Mouse (Mus musculus) ES-E14 (cell line): ENCODE measurements around the gene Amd2. TPM values are rescaled to one million over a fixed set of nuclear protein-coding genes. Genes with fewer than 3 reads are reported as not detected.

ENCODE experiments used
- DNase-seq: peaks from one replicate; pipeline ENCODE4 v3.0.0-alpha.2; 2013; ENCODE audit warnings: low read depth, low spot score
- H3K27ac ChIP-seq: 2 replicates; pipeline ENCODE4 v1.5.1; 2012; ENCODE audit warnings: low read depth, mild to moderate bottlenecking, low read length, moderate library complexity, mixed read lengths; ENCODE audit not compliant: poor library complexity, insufficient read depth, severe bottlenecking
- H3K36me3 ChIP-seq: 2 replicates; pipeline ENCODE4 v1.6.1; 2012; ENCODE audit warnings: mild to moderate bottlenecking, low read length, moderate library complexity, mixed read lengths; ENCODE audit not compliant: control insufficient read depth, poor library complexity, insufficient read depth, severe bottlenecking
- H3K4me1 ChIP-seq, 2 experiments: fragments of 150-350 bp in 1 of 2; sonication (generic) in 1 of 2; 2 replicates each; pipeline ENCODE4 v1.6.1; 2012; ENCODE audit warnings: low read length in 2 of 2, mild to moderate bottlenecking in 1 of 2, mixed read lengths in 1 of 2; ENCODE audit not compliant: control insufficient read depth in 2 of 2, insufficient read depth in 2 of 2, poor library complexity in 1 of 2
- H3K4me3 ChIP-seq, 2 experiments: fragments of 150-350 bp in 1 of 2; sonication (generic) in 1 of 2; 2 replicates each; pipeline ENCODE4 v1.5.1; 2012; ENCODE audit warnings: low read length in 2 of 2, low read depth in 1 of 2, mild to moderate bottlenecking in 1 of 2, mixed read lengths in 1 of 2; ENCODE audit not compliant: insufficient read depth in 1 of 2, poor library complexity in 1 of 2, severe bottlenecking in 1 of 2
- H3K9ac ChIP-seq: 2 replicates; pipeline ENCODE4 v1.6.1; 2012; ENCODE audit warnings: low read depth, mild to moderate bottlenecking, low read length, mixed read lengths; ENCODE audit not compliant: poor library complexity, insufficient read depth, severe bottlenecking
- H3K9me3 ChIP-seq: fragments of 150-350 bp; sonication (generic); 2 replicates; pipeline ENCODE4 v1.6.1; 2012; ENCODE audit warnings: low read depth, mild to moderate bottlenecking, low read length; ENCODE audit not compliant: control insufficient read depth, insufficient read depth
- CHD2 ChIP-seq: IDR thresholded peaks from 2 replicates; pipeline ENCODE4 v1.6.1; 2014; ENCODE audit warnings: mild to moderate bottlenecking, low read depth, low read length, inconsistent platforms
- HCFC1 ChIP-seq: IDR thresholded peaks from 2 replicates; pipeline ENCODE4 v1.6.1; 2012; ENCODE audit warnings: low read length, inconsistent platforms, borderline replicate concordance; ENCODE audit not compliant: insufficient read depth
- MAFK ChIP-seq: IDR thresholded peaks from 2 replicates; pipeline ENCODE4 v1.6.1; 2014; ENCODE audit warnings: mild to moderate bottlenecking, low read depth, low read length, inconsistent platforms; ENCODE audit not compliant: insufficient read depth
- ZC3H11A ChIP-seq: IDR thresholded peaks from 2 replicates; pipeline ENCODE4 v1.6.1; 2012; ENCODE audit warnings: low read depth, mild to moderate bottlenecking, inconsistent platforms, low read length, borderline replicate concordance
- ZNF384 ChIP-seq: IDR thresholded peaks from 2 replicates; pipeline ENCODE4 v1.6.1; 2012; ENCODE audit warnings: low read depth, low read length, inconsistent platforms
- in situ Hi-C, 2 experiments: fragments of 600-800 bp; cut with MboI; formaldehyde crosslinking; loops; one replicate each; pipeline ENCODE4 v1.15.1; 2025; ENCODE audit warnings: low sequenced_read_pairs in 2 of 2, inconsistent platforms in 1 of 2; ENCODE audit not compliant: unreplicated experiment in 2 of 2
- total RNA-seq: library from RNA; depleted of rRNA; stranded (reverse); fragments of 300-350 nt; gene quantifications from 2 replicates; pipeline ENCODE4 v1.2.3, GENCODE M21; 2012; rRNA removed

The Amd2 gene
- 15.3 and 20.3 TPM in 2 replicates for total RNA-seq

DNA sequence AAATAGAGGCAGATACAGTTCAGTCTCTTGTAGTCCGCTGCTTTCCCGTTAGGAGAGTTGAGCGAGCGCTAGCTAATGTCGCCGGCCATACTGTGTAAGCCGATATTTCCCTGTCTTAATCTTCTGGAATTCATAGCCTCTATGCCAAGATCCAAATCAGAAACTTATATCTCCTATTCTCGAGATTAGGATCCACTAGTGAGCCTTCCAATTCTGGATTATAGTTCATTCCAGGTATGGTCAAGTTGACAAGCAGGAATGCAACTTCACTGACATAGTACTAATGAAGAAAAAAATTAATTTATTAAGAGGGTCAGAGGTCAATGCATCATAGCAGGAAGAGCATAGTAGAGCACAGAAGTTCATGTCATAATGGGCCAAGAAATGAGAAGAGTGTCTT lies at the start of gene Amd2:
TSS of gene Amd2 (minus strand) at position 101 of the 400 bp plus-strand sequence.
- no peaks in the 10 kb centered on the region for H3K9me3 ChIP-seq
- no peaks in the 10 kb centered on the region for H3K4me1 ChIP-seq
- H3K36me3 ChIP-seq: no peaks in the 10 kb centered on the region
- in situ Hi-C loops: no loop called here
- no peak within 1 kb of the TSS for H3K9ac ChIP-seq
- DNase-seq: no peak
- H3K4me3 ChIP-seq: no peak within 1 kb of the TSS
- H3K27ac ChIP-seq: no peak within 1 kb of the TSS
- no peak for TF ChIP-seq HCFC1
- no peak for TF ChIP-seq ZNF384
- no peak for TF ChIP-seq CHD2

DNA sequence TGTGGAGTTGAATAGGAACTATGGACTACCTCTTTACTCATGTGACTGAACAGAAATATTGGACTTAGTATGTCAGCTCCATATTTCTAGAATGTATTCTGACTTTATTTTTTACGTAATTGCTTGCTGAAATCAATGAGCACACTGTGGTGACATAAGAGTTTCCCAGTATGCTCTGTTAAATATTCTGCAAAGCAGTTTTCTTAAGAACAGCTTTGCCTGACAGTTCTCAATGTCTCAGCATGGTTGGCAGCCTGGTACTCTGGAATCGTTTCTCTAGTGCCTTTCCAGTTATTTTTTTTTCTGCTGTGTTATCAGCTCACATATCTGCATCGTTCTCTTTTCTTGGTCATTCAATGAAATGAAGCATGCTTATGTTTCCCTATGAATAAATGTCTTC lies 49.6 kb upstream of the Amd2 start:
- in situ Hi-C loops: no loop called here
- no peak overlapping the region for H3K4me3 ChIP-seq
- no peak overlapping the region for H3K27ac ChIP-seq
- no peak overlapping the region for H3K9ac ChIP-seq
- H3K36me3 ChIP-seq: no peaks in the 10 kb centered on the region
- no peak for TF ChIP-seq MAFK
- no peak for TF ChIP-seq HCFC1
- no peak for TF ChIP-seq CHD2
- no peak for TF ChIP-seq ZNF384
- no peak for TF ChIP-seq ZC3H11A
- no peak for DNase-seq
- no peaks in the 10 kb centered on the region for H3K4me1 ChIP-seq
- H3K9me3 ChIP-seq: no peaks in the 10 kb centered on the region

DNA sequence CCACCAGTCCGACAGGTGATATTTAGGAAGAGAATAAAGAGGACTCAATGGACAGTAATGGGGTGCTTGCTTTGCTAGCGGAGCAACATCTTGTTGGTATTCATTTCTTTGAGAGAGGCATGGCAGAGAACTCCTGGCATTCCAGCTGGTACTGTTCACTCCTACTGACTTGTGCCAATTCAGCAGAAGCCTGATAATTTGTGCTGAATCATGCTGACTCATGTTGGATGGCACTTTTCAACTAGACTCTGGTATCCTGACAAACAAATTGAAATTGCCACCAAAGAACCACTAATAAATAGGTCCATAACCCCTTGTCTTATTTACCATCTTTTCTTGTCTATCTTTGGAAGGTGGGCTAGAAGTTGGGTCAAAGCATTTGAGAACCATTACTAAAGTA lies 25.9 kb upstream of the Amd2 start:
- no peaks in the 10 kb centered on the region for H3K9me3 ChIP-seq
- no peak overlapping the region for H3K4me3 ChIP-seq
- H3K4me1 ChIP-seq: no peaks in the 10 kb centered on the region
- H3K27ac ChIP-seq: no peak overlapping the region
- no peaks in the 10 kb centered on the region for H3K36me3 ChIP-seq
- TF ChIP-seq CHD2: no peak
- no peak for TF ChIP-seq ZC3H11A
- TF ChIP-seq MAFK: peak; percentile 68; the same call in 1 of the 2 replicates
- TF ChIP-seq ZNF384: no peak
- TF ChIP-seq HCFC1: no peak
- no peak overlapping the region for H3K9ac ChIP-seq
- DNase-seq: peak; percentile 6
- in situ Hi-C loops: no loop called here

DNA sequence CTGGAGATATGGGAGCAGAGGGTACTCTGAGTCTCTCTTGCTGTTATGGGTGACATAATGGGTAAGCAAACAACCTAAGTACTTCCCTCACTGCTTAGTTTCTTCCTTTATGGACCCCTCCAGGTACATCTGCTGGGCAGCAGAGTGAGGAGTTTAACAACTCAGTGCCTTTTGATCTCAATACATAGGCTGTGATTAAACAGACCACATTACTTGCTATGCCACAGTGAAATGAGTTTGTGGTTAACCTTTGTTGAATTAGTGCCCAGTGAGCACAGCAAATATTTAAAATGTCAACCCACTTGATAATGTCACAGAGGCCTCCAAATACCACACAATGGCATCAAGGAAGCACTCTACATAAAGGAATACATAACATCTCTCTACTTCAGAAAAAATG lies 2.6 kb upstream of the Amd2 start:
- Histone ChIP-seq H3K36me3 (no peaks in the 10 kb centered on the region), H3K4me1 (no peaks in the 10 kb centered on the region), H3K27ac (no peak overlapping the region), H3K9ac (no peak overlapping the region), H3K4me3 (no peak overlapping the region), H3K9me3 (no peaks in the 10 kb centered on the region)
- in situ Hi-C loops: no loop called here
- DNase-seq: no peak
- TF ChIP-seq HCFC1 (no peak), ZNF384 (no peak), MAFK (no peak), CHD2 (no peak), ZC3H11A (no peak)
